Mouse (Mus musculus): ENCODE data around the gene Gm5862. TPM values are rescaled to one million over a fixed set of nuclear protein-coding genes. Genes with fewer than 3 reads are reported as not detected.
"Not testable (repeated sequence)": the region's sequence is repeated elsewhere in the genome, so short reads cannot be mapped to it uniquely, and the experiment has no call there.

Gm5862 gene
- total RNA-seq, 1 experiment = not detected

- H3K9ac ChIP-seq (ENCODE audit: insufficient read depth, low read depth, low read length, poor library complexity, severe bottlenecking) = 0 out of 2 replicates have a peak overlapping the region, but pooled peaks have one; percentile 0
- peak overlapping the region; percentile 32 to 40 for H3K4me3 ChIP-seq (ENCODE audit: insufficient read depth in 1 of 2, low read depth in 1 of 2, low read length in 2 of 2, poor library complexity in 1 of 2, severe bottlenecking in 1 of 2)
- in situ Hi-C loops (cut with MboI; ENCODE audit: low sequenced_read_pairs in 2 of 2, unreplicated experiment in 2 of 2); H3K9me3 ChIP-seq (ENCODE audit: control insufficient read depth, insufficient read depth, low read depth, low read length); H3K36me3 ChIP-seq (ENCODE audit: control insufficient read depth, insufficient read depth, low read length, poor library complexity, severe bottlenecking); H3K27ac ChIP-seq (ENCODE audit: insufficient read depth, low read depth, low read length, poor library complexity, severe bottlenecking); H3K4me1 ChIP-seq (ENCODE audit: control insufficient read depth in 2 of 2, insufficient read depth in 2 of 2, low read length in 2 of 2, poor library complexity in 1 of 2): not testable (repeated sequence)
- TF ChIP-seq CHD2 (IDR thresholded peaks at IDR 0.05; ENCODE audit: low read depth, low read length) = 0 out of 2 replicates have a peak, but pooled peaks have one; percentile 29
- TF ChIP-seq ZC3H11A (IDR thresholded peaks at IDR 0.05; ENCODE audit: borderline replicate concordance, low read depth, low read length) = peak; percentile 18; the same call in 1 of the 2 replicates
- TF ChIP-seq HCFC1 (IDR thresholded peaks at IDR 0.05; ENCODE audit: borderline replicate concordance, insufficient read depth, low read length) = 0 out of 2 replicates have a peak, but pooled peaks have one; percentile 59
- DNase-seq (ENCODE audit: low read depth, low spot score) = peak; percentile 78
These were observed 15.6 kb downstream of the Gm5862 start for GRCm38 (mm10) chr5:26006937-26007695.

- H3K9me3 ChIP-seq (ENCODE audit: control insufficient read depth, insufficient read depth, low read depth, low read length); H3K36me3 ChIP-seq (ENCODE audit: control insufficient read depth, insufficient read depth, low read length, poor library complexity, severe bottlenecking); in situ Hi-C loops (cut with MboI; ENCODE audit: low sequenced_read_pairs in 2 of 2, unreplicated experiment in 2 of 2); DNase-seq (ENCODE audit: low read depth, low spot score); H3K4me1 ChIP-seq (ENCODE audit: control insufficient read depth in 2 of 2, insufficient read depth in 2 of 2, low read length in 2 of 2, poor library complexity in 1 of 2); H3K4me3 ChIP-seq (ENCODE audit: insufficient read depth in 1 of 2, low read depth in 1 of 2, low read length in 2 of 2, poor library complexity in 1 of 2, severe bottlenecking in 1 of 2); H3K9ac ChIP-seq (ENCODE audit: insufficient read depth, low read depth, low read length, poor library complexity, severe bottlenecking); H3K27ac ChIP-seq (ENCODE audit: insufficient read depth, low read depth, low read length, poor library complexity, severe bottlenecking): not testable (repeated sequence)
These were observed 18.0 kb downstream of the Gm5862 start, which contains the start of gene Gm1979 for GRCm38 (mm10) chr5:26004698-26005097. Gm1979 (minus strand) TSS chr5:26004798.

- H3K9me3 ChIP-seq (ENCODE audit: control insufficient read depth, insufficient read depth, low read depth, low read length); H3K4me3 ChIP-seq (ENCODE audit: insufficient read depth in 1 of 2, low read depth in 1 of 2, low read length in 2 of 2, poor library complexity in 1 of 2, severe bottlenecking in 1 of 2); DNase-seq (ENCODE audit: low read depth, low spot score); H3K9ac ChIP-seq (ENCODE audit: insufficient read depth, low read depth, low read length, poor library complexity, severe bottlenecking); H3K27ac ChIP-seq (ENCODE audit: insufficient read depth, low read depth, low read length, poor library complexity, severe bottlenecking); H3K36me3 ChIP-seq (ENCODE audit: control insufficient read depth, insufficient read depth, low read length, poor library complexity, severe bottlenecking); in situ Hi-C loops (cut with MboI; ENCODE audit: low sequenced_read_pairs in 2 of 2, unreplicated experiment in 2 of 2); H3K4me1 ChIP-seq (ENCODE audit: control insufficient read depth in 2 of 2, insufficient read depth in 2 of 2, low read length in 2 of 2, poor library complexity in 1 of 2): not testable (repeated sequence)
These were observed 34.2 kb downstream of the Gm5862 start, which contains the start of gene Gm21698 for GRCm38 (mm10) chr5:25988550-25988949. Gm21698 (minus strand) TSS chr5:25988650.

- H3K4me3 ChIP-seq (ENCODE audit: insufficient read depth in 1 of 2, low read depth in 1 of 2, low read length in 2 of 2, poor library complexity in 1 of 2, severe bottlenecking in 1 of 2); in situ Hi-C loops (cut with MboI; ENCODE audit: low sequenced_read_pairs in 2 of 2, unreplicated experiment in 2 of 2); H3K4me1 ChIP-seq (ENCODE audit: control insufficient read depth in 2 of 2, insufficient read depth in 2 of 2, low read length in 2 of 2, poor library complexity in 1 of 2): not testable (repeated sequence)
These were observed 50.2 kb downstream of the Gm5862 start, which contains the start of gene Gm21680 for GRCm38 (mm10) chr5:25972563-25972962. Gm21680 (minus strand) TSS chr5:25972663.

More at GRCm38 (mm10) chr5:25972563-25972962, 50.2 kb downstream of the Gm5862 start, which contains the start of gene Gm21680:
- not testable (repeated sequence) for H3K9me3 ChIP-seq (ENCODE audit: control insufficient read depth, insufficient read depth, low read depth, low read length); H3K27ac ChIP-seq (ENCODE audit: insufficient read depth, low read depth, low read length, poor library complexity, severe bottlenecking); H3K36me3 ChIP-seq (ENCODE audit: control insufficient read depth, insufficient read depth, low read length, poor library complexity, severe bottlenecking); DNase-seq (ENCODE audit: low read depth, low spot score); H3K9ac ChIP-seq (ENCODE audit: insufficient read depth, low read depth, low read length, poor library complexity, severe bottlenecking)

Other genes with a start within 250 kb of the Gm5862 start
- not detected in 2 replicates for gene Gm21663, start 80.5 kb downstream of the Gm5862 start, total RNA-seq (2012; rRNA removed)
- gene Gm21671, start 68.5 kb downstream of the Gm5862 start, total RNA-seq (2012; rRNA removed) = not detected in 2 replicates
- not detected in 2 replicates for gene Gm21680, start 50.3 kb downstream of the Gm5862 start, total RNA-seq (2012; rRNA removed)
- gene Gm21698, start 34.3 kb downstream of the Gm5862 start, total RNA-seq (2012; rRNA removed) = 0.21 TPM in 1 of 2 replicates, not detected in the other
- not detected in 2 replicates for gene Gm1979, start 18.1 kb downstream of the Gm5862 start, total RNA-seq (2012; rRNA removed)
- gene Speer4a, start 16.6 kb upstream of the Gm5862 start, total RNA-seq (2012; rRNA removed) = not detected in 2 replicates
- not detected in 2 replicates for gene Gm7347, start 35.7 kb upstream of the Gm5862 start, total RNA-seq (2012; rRNA removed)
- not detected in 2 replicates for gene Gm10471, start 66.4 kb upstream of the Gm5862 start, total RNA-seq (2012; rRNA removed)
- gene 5031410I06Rik, start 82.4 kb upstream of the Gm5862 start, total RNA-seq (2012; rRNA removed) = 0.09 TPM in 1 of 2 replicates, not detected in the other
- gene Gm10220, start 98.5 kb upstream of the Gm5862 start, total RNA-seq (2012; rRNA removed) = not detected in 2 replicates
- gene Gm7361, start 234.8 kb upstream of the Gm5862 start, total RNA-seq (2012; rRNA removed) = not detected in 2 replicates